Mouse (Mus musculus): Measurements from ENCODE around the gene Gm10256. TPM values are rescaled to one million over a fixed set of nuclear protein-coding genes. Genes with fewer than 3 reads are reported as not detected.

The Gm10256 gene
- polyA plus RNA-seq (2015; fragmentation: Nextera tagmentation; extraction: Ambion mirVana), result not detected in 2 replicates

DNA sequence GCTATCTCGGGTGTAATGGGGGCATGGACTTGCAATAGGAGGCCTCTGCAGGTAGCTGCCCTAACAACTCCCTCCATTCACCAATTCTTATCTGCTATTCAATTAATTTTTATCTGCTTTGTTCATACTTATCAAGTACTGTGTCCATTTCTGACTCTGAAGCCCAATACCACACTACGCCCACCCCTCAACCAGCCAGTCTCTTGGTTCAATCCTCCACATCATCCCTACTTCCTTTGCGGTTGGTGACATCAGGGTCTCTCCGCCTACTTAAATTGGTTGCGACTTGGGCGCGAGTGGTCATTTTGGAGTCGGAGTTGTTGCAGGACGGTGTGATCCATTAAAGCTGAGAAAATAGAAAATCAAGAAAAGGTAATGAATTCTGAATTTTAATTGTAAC, at the start of gene Gm10256, which contains the start of gene Rbmy:
Gene Gm10256 (plus strand): TSS at position 320 of the 400 bp plus-strand sequence.
Gene Rbmy (plus strand): TSS at position 301 of the 400 bp plus-strand sequence.

DNA sequence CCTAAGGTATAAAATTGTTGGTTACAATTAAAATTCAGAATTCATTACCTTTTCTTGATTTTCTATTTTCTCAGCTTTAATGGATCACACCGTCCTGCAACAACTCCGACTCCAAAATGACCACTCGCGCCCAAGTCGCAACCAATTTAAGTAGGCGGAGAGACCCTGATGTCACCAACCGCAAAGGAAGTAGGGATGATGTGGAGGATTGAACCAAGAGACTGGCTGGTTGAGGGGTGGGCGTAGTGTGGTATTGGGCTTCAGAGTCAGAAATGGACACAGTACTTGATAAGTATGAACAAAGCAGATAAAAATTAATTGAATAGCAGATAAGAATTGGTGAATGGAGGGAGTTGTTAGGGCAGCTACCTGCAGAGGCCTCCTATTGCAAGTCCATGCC, 34.4 kb upstream of the Gm10256 start, which contains the start of gene Gm4064:
Gene Gm4064 (minus strand): TSS at position 101 of the 400 bp plus-strand sequence.

GRCm38 (mm10) chrY:2900689-2901088, 70.2 kb downstream of the Gm10256 start, which contains the start of gene Gm10352:
Gm10352 (plus strand) TSS chrY:2900989.

Other genes starting within 250 kb of the Gm10256 start
- not detected in 2 replicates for gene H2al2c, start 231.6 kb upstream of the Gm10256 start, polyA plus RNA-seq (2015; fragmentation: Nextera tagmentation; extraction: Ambion mirVana)
- not detected in 2 replicates for gene Sry, start 167.0 kb upstream of the Gm10256 start, polyA plus RNA-seq (2015; fragmentation: Nextera tagmentation; extraction: Ambion mirVana)
- gene H2al2b, start 110.0 kb upstream of the Gm10256 start, polyA plus RNA-seq (2015; fragmentation: Nextera tagmentation; extraction: Ambion mirVana), result not detected in 2 replicates
- gene Gm4064, start 34.5 kb upstream of the Gm10256 start, polyA plus RNA-seq (2015; fragmentation: Nextera tagmentation; extraction: Ambion mirVana), result not detected in 2 replicates
- gene Rbmy, start within 50 bp of the Gm10256 start, polyA plus RNA-seq (2015; fragmentation: Nextera tagmentation; extraction: Ambion mirVana), result not detected in 2 replicates
- not detected in 2 replicates for gene Gm10352, start 70.3 kb downstream of the Gm10256 start, polyA plus RNA-seq (2015; fragmentation: Nextera tagmentation; extraction: Ambion mirVana)
- not detected in 2 replicates for gene Gm29289, start 101.9 kb downstream of the Gm10256 start, polyA plus RNA-seq (2015; fragmentation: Nextera tagmentation; extraction: Ambion mirVana)